Mouse (Mus musculus): ENCODE data around the gene Islr2. TPM values are rescaled to one million over a fixed set of nuclear protein-coding genes. Genes with fewer than 3 reads are reported as not detected.

Islr2 gene
- total RNA-seq, 2 experiments from 2014 or later: 0.23 to 0.42 TPM

GRCm38 (mm10) chr9:58225915-58226913 lies 22.1 kb upstream of the Islr2 start:
- ATAC-seq (replicated peaks; ENCODE audit: low FRiP score, poor library complexity, severe bottlenecking): peak; percentile 68

GRCm38 (mm10) chr9:58224356-58224755 lies 20.2 kb upstream of the Islr2 start:
- ATAC-seq (replicated peaks; ENCODE audit: low FRiP score, poor library complexity, severe bottlenecking): no peak

- ATAC-seq (replicated peaks; ENCODE audit: low FRiP score, poor library complexity, severe bottlenecking): peak; percentile 54
Measured at GRCm38 (mm10) chr9:58220218-58220903, 16.2 kb upstream of the Islr2 start.

GRCm38 (mm10) chr9:58218539-58218938 lies 14.4 kb upstream of the Islr2 start:
- ATAC-seq (replicated peaks; ENCODE audit: low FRiP score, poor library complexity, severe bottlenecking): no peak

GRCm38 (mm10) chr9:58216402-58216801 lies 12.3 kb upstream of the Islr2 start:
- no peak for ATAC-seq (replicated peaks; ENCODE audit: low FRiP score, poor library complexity, severe bottlenecking)

GRCm38 (mm10) chr9:58214519-58215180 lies 10.5 kb upstream of the Islr2 start:
- ATAC-seq (replicated peaks; ENCODE audit: low FRiP score, poor library complexity, severe bottlenecking): peak; percentile 72

GRCm38 (mm10) chr9:58213865-58214264 lies 9.7 kb upstream of the Islr2 start:
- peak; percentile 90 for ATAC-seq (replicated peaks; ENCODE audit: low FRiP score, poor library complexity, severe bottlenecking)

GRCm38 (mm10) chr9:58213377-58213776 lies 9.3 kb upstream of the Islr2 start:
- peak; percentile 52 for ATAC-seq (replicated peaks; ENCODE audit: low FRiP score, poor library complexity, severe bottlenecking)

- no peak for ATAC-seq (replicated peaks; ENCODE audit: low FRiP score, poor library complexity, severe bottlenecking)
Measured at GRCm38 (mm10) chr9:58210304-58210627, 6.1 kb upstream of the Islr2 start.

GRCm38 (mm10) chr9:58209462-58210303 lies 5.6 kb upstream of the Islr2 start:
- no peak for ATAC-seq (replicated peaks; ENCODE audit: low FRiP score, poor library complexity, severe bottlenecking)

GRCm38 (mm10) chr9:58206013-58206412 lies 1.9 kb upstream of the Islr2 start:
- ATAC-seq (replicated peaks; ENCODE audit: low FRiP score, poor library complexity, severe bottlenecking): no peak

GRCm38 (mm10) chr9:58204448-58205000 lies 405 bp upstream of the Islr2 start:
- ATAC-seq (replicated peaks; ENCODE audit: low FRiP score, poor library complexity, severe bottlenecking): peak; percentile 93

- ATAC-seq (replicated peaks; ENCODE audit: low FRiP score, poor library complexity, severe bottlenecking): no peak
Measured at GRCm38 (mm10) chr9:58202676-58203453, 1.3 kb downstream of the Islr2 start.

- no peak for ATAC-seq (replicated peaks; ENCODE audit: low FRiP score, poor library complexity, severe bottlenecking)
Measured at GRCm38 (mm10) chr9:58201861-58202549, 2.1 kb downstream of the Islr2 start.

GRCm38 (mm10) chr9:58201091-58201842 lies 2.9 kb downstream of the Islr2 start:
- no peak for ATAC-seq (replicated peaks; ENCODE audit: low FRiP score, poor library complexity, severe bottlenecking)

GRCm38 (mm10) chr9:58200270-58201090 lies 3.6 kb downstream of the Islr2 start:
- ATAC-seq (replicated peaks; ENCODE audit: low FRiP score, poor library complexity, severe bottlenecking): no peak

Measured in erythroid progenitor cell, adult 5-6 weeks (primary cell).